In the genomic region with DNA sequence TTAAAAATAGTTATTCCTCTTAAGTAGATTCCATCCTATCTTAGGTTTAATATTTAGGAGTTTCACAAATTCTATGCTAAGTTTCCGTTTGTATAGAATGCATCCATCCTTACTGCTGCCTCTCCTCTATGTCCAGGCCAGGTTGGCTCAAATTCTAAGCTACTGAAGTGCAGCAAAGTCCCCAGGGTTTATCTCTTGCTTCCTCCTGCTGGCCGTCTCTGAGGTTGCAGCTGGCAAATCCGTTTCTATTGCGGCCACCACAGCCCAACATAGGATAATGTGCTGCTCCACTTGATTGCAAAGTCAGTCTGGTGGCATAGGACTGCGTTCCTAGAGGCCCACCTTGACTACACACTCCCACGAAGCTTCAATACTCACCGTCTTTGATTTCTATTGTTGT, we compare ENCODE assay signal across 8 mouse cellular contexts.
DNase-seq lines count a peak whose midpoint lies in the region; ATAC-seq and TF ChIP-seq lines count a peak whose summit lies in the region.

No protein-coding gene starts in this region.

- 17% methylated on average over 7 of the region's 7 CpGs for WGBS in embryonic facial prominence, embryonic 14.5 days
- 8% methylated on average over 7 of the region's 7 CpGs for WGBS in kidney, adult 2 months
- 12% methylated on average over 7 of the region's 7 CpGs for WGBS in limb, embryonic 11.5 days

- peak; percentile 67 for TF ChIP-seq CTCF in kidney, adult 2 months (conservative IDR thresholded peaks at IDR 0.05; ENCODE audit: insufficient read depth, insufficient read length, low read depth, low read length)

- TF ChIP-seq POLR2A in kidney, adult 2 months (IDR thresholded peaks at IDR 0.05; ENCODE audit: low read depth, low read length) = no peak

- DNase-seq in thymus, postnatal 4 days = peak; percentile 10
- DNase-seq in thymus, postnatal 0 days (ENCODE audit: low spot score) = no peak
- peak; percentile 69 for DNase-seq in embryonic facial prominence, embryonic 14.5 days (ENCODE audit: low spot score)
- DNase-seq in kidney, adult 2 months = peak; percentile 27
- peak; percentile 78 for DNase-seq in limb, embryonic 11.5 days (ENCODE audit: low spot score)
- DNase-seq in neural tube, embryonic 10.5 days (ENCODE audit: extremely low spot score, low spot score) = peak; percentile 53
- DNase-seq in spleen, adult 12 weeks (ENCODE audit: low spot score) = no peak

- peak; percentile 55; the same call in 1 of the 2 replicates for ATAC-seq in embryonic facial prominence, embryonic 14.5 days (ENCODE audit: low read depth)
- 0 out of 2 replicates have a peak, but pooled peaks have one; percentile 20 for ATAC-seq in limb, embryonic 11.5 days (ENCODE audit: insufficient number of reproducible peaks, low FRiP score, low TSS enrichment, low read depth)
- no peak for ATAC-seq in CD4-positive, CD25-positive, alpha-beta regulatory T cell, adult 4 months

- no peak overlapping the region for H3K9ac ChIP-seq in embryonic facial prominence, embryonic 14.5 days (ENCODE audit: low read depth, low read length)
- no peak overlapping the region for H3K9ac ChIP-seq in limb, embryonic 11.5 days (ENCODE audit: low read length)

- no peaks in the 10 kb centered on the region for H3K27me3 ChIP-seq in embryonic facial prominence, embryonic 14.5 days (replicated peaks; ENCODE audit: control insufficient read depth, insufficient read depth, low read length)
- no peaks in the 10 kb centered on the region for H3K27me3 ChIP-seq in kidney, adult 2 months (replicated peaks; ENCODE audit: control insufficient read depth, insufficient read depth, low read length)
- no peaks in the 10 kb centered on the region for H3K27me3 ChIP-seq in limb, embryonic 11.5 days (ENCODE audit: control insufficient read depth, insufficient read depth, low read length)

- no peak overlapping the region for H3K4me2 ChIP-seq in embryonic facial prominence, embryonic 14.5 days (ENCODE audit: low read depth, low read length)
- H3K4me2 ChIP-seq in limb, embryonic 11.5 days (ENCODE audit: low read depth, severe bottlenecking) = no peak overlapping the region

- no peaks in the 10 kb centered on the region for H3K9me3 ChIP-seq in embryonic facial prominence, embryonic 14.5 days (ENCODE audit: control insufficient read depth, low read length)
- H3K9me3 ChIP-seq in limb, embryonic 11.5 days (ENCODE audit: control insufficient read depth, low read length) = no peaks in the 10 kb centered on the region

- H3K36me3 ChIP-seq in embryonic facial prominence, embryonic 14.5 days (ENCODE audit: control insufficient read depth, insufficient read depth, low read length) = no peaks in the 10 kb centered on the region
- H3K36me3 ChIP-seq in kidney, adult 2 months (ENCODE audit: control insufficient read depth, insufficient read depth, low read length) = no peaks in the 10 kb centered on the region
- H3K36me3 ChIP-seq in limb, embryonic 11.5 days (ENCODE audit: control insufficient read depth, insufficient read depth, low read length) = no peaks in the 10 kb centered on the region

- no peak overlapping the region for H3K27ac ChIP-seq in embryonic facial prominence, embryonic 14.5 days (replicated peaks; ENCODE audit: low read depth, low read length)
- no peak overlapping the region for H3K27ac ChIP-seq in kidney, adult 2 months (ENCODE audit: insufficient read depth, low read depth, low read length)
- no peak overlapping the region for H3K27ac ChIP-seq in limb, embryonic 11.5 days (replicated peaks; ENCODE audit: low read depth, low read length)

- H3K4me3 ChIP-seq in embryonic facial prominence, embryonic 14.5 days (ENCODE audit: low read depth, low read length) = no peak overlapping the region
- H3K4me3 ChIP-seq in kidney, adult 2 months (ENCODE audit: insufficient read depth, low read depth, low read length) = no peak overlapping the region
- no peak overlapping the region for H3K4me3 ChIP-seq in limb, embryonic 11.5 days (ENCODE audit: low read depth, low read length)

- H3K4me1 ChIP-seq in embryonic facial prominence, embryonic 14.5 days (ENCODE audit: control insufficient read depth, insufficient read depth, low read length) = no peaks in the 10 kb centered on the region
- H3K4me1 ChIP-seq in kidney, adult 2 months (ENCODE audit: control insufficient read depth, insufficient read depth, low read length) = no peaks in the 10 kb centered on the region
- H3K4me1 ChIP-seq in limb, embryonic 11.5 days (ENCODE audit: control insufficient read depth, insufficient read depth, low read length) = no peaks in the 10 kb centered on the region

Comparison
In these comparisons a context has a peak if more than half of its experiments do, and no peak if none do; other contexts are left out.
1. DNase-seq: peak in thymus, postnatal 4 days (single experiment), embryonic facial prominence, embryonic 14.5 days (single experiment), kidney, adult 2 months (single experiment), limb, embryonic 11.5 days (single experiment) and neural tube, embryonic 10.5 days (single experiment); none in thymus, postnatal 0 days (single experiment) and spleen, adult 12 weeks (single experiment).